Comparison of ENCODE assay signal across 17 mouse cellular contexts in genomic region chr13:63412662-63413061, GRCm38 (mm10).
DNase-seq lines count a peak whose midpoint lies in the region; TF ChIP-seq lines count a peak whose summit lies in the region.
"Had no signal": no experiment of that assay in that cellular context is flagged by ENCODE, and none has a peak within 500 bp of the region (broad histone marks: within the 10 kb centered on the region; RNA-seq: fewer than 3 reads in every experiment).

No protein-coding gene starts in this region.

- no peak overlapping the region for H3K4me3 ChIP-seq in cerebellum, adult 2 months (replicated peaks; ENCODE audit: insufficient read depth, low read depth, low read length)
- H3K4me3 ChIP-seq: embryonic facial prominence, embryonic 13.5 days; embryonic facial prominence, embryonic 15.5 days; erythroblast, embryonic 14.5 days; forebrain, embryonic 10.5 days; forebrain, embryonic 12.5 days had no signal

- no peak for TF ChIP-seq CTCF in cerebellum, adult 2 months (IDR thresholded peaks at IDR 0.05; ENCODE audit: borderline replicate concordance, insufficient read depth, low read depth, low read length)

- H3K27me3 ChIP-seq in cerebellum, adult 2 months (ENCODE audit: control insufficient read depth, insufficient read depth, low read length) = no peaks in the 10 kb centered on the region
- H3K27me3 ChIP-seq: embryonic facial prominence, embryonic 13.5 days; embryonic facial prominence, embryonic 15.5 days; forebrain, embryonic 12.5 days had no signal

- peak; percentile 6 to 18 for DNase-seq in cerebellum, postnatal 10 days
- DNase-seq in cerebellum, adult 2 months = no peak
- peak; percentile 17 for DNase-seq in lung, postnatal 10 days
- no peak for DNase-seq in lung, postnatal 25 days (ENCODE audit: low spot score)
- DNase-seq: adrenal gland, postnatal 10 days; adrenal gland, postnatal 25 days; cerebellum, adult 11 months; cerebellum, adult 18-20 months; cerebellum, adult 9-10 months; cerebellum, postnatal 14 days; cerebellum, postnatal 36 days; embryo, embryonic 11 days had no signal

- 59% methylated on average over 4 of the region's 4 CpGs for WGBS in cerebellum, adult 2 months

- H3K4me1 ChIP-seq in cerebellum, adult 2 months (ENCODE audit: control insufficient read depth, insufficient read depth, low read length) = no peaks in the 10 kb centered on the region
- H3K4me1 ChIP-seq: forebrain, embryonic 12.5 days had no signal

- no peak overlapping the region for H3K27ac ChIP-seq in cerebellum, adult 2 months (ENCODE audit: insufficient read depth, low read length)
- H3K27ac ChIP-seq: embryonic facial prominence, embryonic 13.5 days; embryonic facial prominence, embryonic 15.5 days; forebrain, embryonic 10.5 days; forebrain, embryonic 12.5 days had no signal

- no peak for TF ChIP-seq POLR2A in cerebellum, adult 2 months (IDR thresholded peaks at IDR 0.05; ENCODE audit: borderline replicate concordance, insufficient read depth, low read length)

Comparison
In these comparisons a context has a peak if more than half of its experiments do, and no peak if none do; other contexts are left out.
1. DNase-seq: peak in cerebellum, postnatal 10 days (2 of 2) and lung, postnatal 10 days (single experiment); none in cerebellum, adult 2 months (0 of 2) and lung, postnatal 25 days (single experiment).